In genomic region chr1:138992384-138993138, GRCm38 (mm10) we compare ENCODE assay signal across 12 mouse cellular contexts. TPM values are rescaled to one million over a fixed set of nuclear protein-coding genes. Genes with fewer than 3 reads are reported as not detected.
DNase-seq lines count a peak whose midpoint lies in the region; ATAC-seq lines count a peak whose summit lies in the region.
"Had no signal": no experiment of that assay in that cellular context is flagged by ENCODE, and none has a peak within 500 bp of the region (broad histone marks: within the 10 kb centered on the region; RNA-seq: fewer than 3 reads in every experiment).

No protein-coding gene starts in this region.

- no peak overlapping the region for H3K4me2 ChIP-seq in embryonic facial prominence, embryonic 14.5 days (ENCODE audit: low read depth, low read length)
- H3K4me2 ChIP-seq in kidney, embryonic 15.5 days = no peak overlapping the region

- H3K4me1 ChIP-seq in embryonic facial prominence, embryonic 14.5 days (ENCODE audit: control insufficient read depth, insufficient read depth, low read length) = no peaks in the 10 kb centered on the region
- H3K4me1 ChIP-seq in embryonic facial prominence, embryonic 10.5 days = peaks cover 2% of the 10 kb centered on the region; the same call in 1 of the 2 replicates
- H3K4me1 ChIP-seq in kidney, embryonic 15.5 days = 0 out of 2 replicates have a peak, but pooled peaks cover 3% of the 10 kb centered on the region

- 78% methylated on average over 5 of the region's 5 CpGs for WGBS in embryonic facial prominence, embryonic 14.5 days
- 81% methylated on average over 5 of the region's 5 CpGs for WGBS in embryonic facial prominence, embryonic 10.5 days
- 75% methylated on average over 5 of the region's 5 CpGs for WGBS in kidney, embryonic 15.5 days

- no peak overlapping the region for H3K27ac ChIP-seq in embryonic facial prominence, embryonic 14.5 days (replicated peaks; ENCODE audit: low read depth, low read length)
- no peak overlapping the region for H3K27ac ChIP-seq in embryonic facial prominence, embryonic 10.5 days (replicated peaks)
- no peak overlapping the region for H3K27ac ChIP-seq in kidney, embryonic 15.5 days
- H3K27ac ChIP-seq: gastrocnemius, adult 2 months; left cerebral cortex, adult 2 months had no signal

- no peak for ATAC-seq in embryonic facial prominence, embryonic 14.5 days (ENCODE audit: low read depth)
- ATAC-seq in kidney, embryonic 15.5 days (replicated peaks; ENCODE audit: low FRiP score) = 0 out of 2 replicates have a peak, but pooled peaks have one; percentile 15

- DNase-seq in embryonic facial prominence, embryonic 14.5 days (ENCODE audit: low spot score) = peak; percentile 24
- DNase-seq in embryonic facial prominence, embryonic 10.5 days (ENCODE audit: low spot score) = no peak
- no peak for DNase-seq in kidney, adult 18-20 months
- peak; percentile 35 for DNase-seq in NIH3T3 (ENCODE audit: low read depth)
- peak; percentile 41 for DNase-seq in kidney, postnatal 14 days
- no peak for DNase-seq in right cerebral cortex, postnatal 25 days
- DNase-seq in gastrocnemius, adult 18-20 months (ENCODE audit: low spot score) = no peak
- DNase-seq: B cell, adult 2 months; gastrocnemius, adult 2 months; lung, adult 18-20 months had no signal

- no peak overlapping the region for H3K4me3 ChIP-seq in embryonic facial prominence, embryonic 14.5 days (ENCODE audit: low read depth, low read length)
- no peak overlapping the region for H3K4me3 ChIP-seq in embryonic facial prominence, embryonic 10.5 days
- no peak overlapping the region for H3K4me3 ChIP-seq in kidney, embryonic 15.5 days (replicated peaks)
- H3K4me3 ChIP-seq: gastrocnemius, adult 2 months; left cerebral cortex, adult 2 months had no signal

- H3K36me3 ChIP-seq in embryonic facial prominence, embryonic 14.5 days (ENCODE audit: control insufficient read depth, insufficient read depth, low read length) = no peaks in the 10 kb centered on the region
- no peaks in the 10 kb centered on the region for H3K36me3 ChIP-seq in embryonic facial prominence, embryonic 10.5 days (replicated peaks)
- no peaks in the 10 kb centered on the region for H3K36me3 ChIP-seq in kidney, embryonic 15.5 days

- no peaks in the 10 kb centered on the region for H3K27me3 ChIP-seq in embryonic facial prominence, embryonic 14.5 days (replicated peaks; ENCODE audit: control insufficient read depth, insufficient read depth, low read length)
- H3K27me3 ChIP-seq in embryonic facial prominence, embryonic 10.5 days (replicated peaks; ENCODE audit: low read depth, poor library complexity, severe bottlenecking) = no peaks in the 10 kb centered on the region
- no peaks in the 10 kb centered on the region for H3K27me3 ChIP-seq in kidney, embryonic 15.5 days

- H3K9ac ChIP-seq in embryonic facial prominence, embryonic 14.5 days (ENCODE audit: low read depth, low read length) = no peak overlapping the region
- H3K9ac ChIP-seq in kidney, embryonic 15.5 days = no peak overlapping the region

- no peaks in the 10 kb centered on the region for H3K9me3 ChIP-seq in embryonic facial prominence, embryonic 14.5 days (ENCODE audit: control insufficient read depth, low read length)
- H3K9me3 ChIP-seq in embryonic facial prominence, embryonic 10.5 days = no peaks in the 10 kb centered on the region
- no peaks in the 10 kb centered on the region for H3K9me3 ChIP-seq in kidney, embryonic 15.5 days (replicated peaks)

RNA-seq across cellular contexts. Expression of gene Dennd1b, which starts 29.3 kb away (rescaled TPM):
- polyA plus RNA-seq in embryonic facial prominence, embryonic 14.5 days (2014; fragmentation: Nextera tagmentation; extraction: Ambion mirVana) = 8.6 and 10.4 TPM in 2 replicates
- 6.3 and 6.7 TPM in 2 replicates for polyA plus RNA-seq in embryonic facial prominence, embryonic 10.5 days (2016; fragmentation: Nextera tagmentation; extraction: Ambion mirVana)
- polyA plus RNA-seq in kidney, embryonic 15.5 days (2015; fragmentation: Nextera tagmentation; extraction: Ambion mirVana) = 8.2 and 10.4 TPM in 2 replicates
- 10 to 100 TPM; 18.7 to 21.5 TPM for total RNA-seq in gastrocnemius, adult 18-20 months (2021)

Comparison
In these comparisons a context has a peak if more than half of its experiments do, and no peak if none do; other contexts are left out.
1. DNase-seq: peak in embryonic facial prominence, embryonic 14.5 days (single experiment), NIH3T3 (single experiment) and kidney, postnatal 14 days (single experiment); none in embryonic facial prominence, embryonic 10.5 days (single experiment), kidney, adult 18-20 months (single experiment), right cerebral cortex, postnatal 25 days (single experiment) and gastrocnemius, adult 18-20 months (single experiment).